Mouse (Mus musculus) heart, adult 11 months (tissue): Measurements from ENCODE around the gene Hist1h2be.
"Not testable (repeated sequence)": the region's sequence is repeated elsewhere in the genome, so short reads cannot be mapped to it uniquely, and the experiment has no call there.

Experiments used
- DNase-seq: peaks from one replicate; pipeline ENCODE4 v3.0.0; 2022

Hist1h2be gene

DNA sequence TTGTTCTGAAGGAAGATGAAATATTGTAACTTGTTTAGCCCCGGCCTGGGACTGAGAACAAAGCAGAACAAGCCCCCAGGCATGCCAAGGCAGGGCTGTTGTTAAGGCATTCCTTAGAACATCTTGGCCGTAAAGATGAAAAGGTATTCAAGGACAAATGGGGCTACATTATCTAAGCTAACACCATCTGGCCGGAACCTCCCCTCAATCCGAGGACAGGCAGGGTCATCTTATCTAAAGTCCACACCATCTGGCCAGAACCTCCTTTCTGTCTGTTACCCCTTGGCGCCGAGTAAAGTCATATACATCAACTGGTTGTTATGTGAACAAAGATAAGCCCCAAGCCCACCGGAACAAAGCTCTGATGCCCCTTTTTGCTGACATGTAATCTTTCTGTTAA lies 29.0 kb downstream of the Hist1h2be start:
- not testable (repeated sequence) for DNase-seq

DNA sequence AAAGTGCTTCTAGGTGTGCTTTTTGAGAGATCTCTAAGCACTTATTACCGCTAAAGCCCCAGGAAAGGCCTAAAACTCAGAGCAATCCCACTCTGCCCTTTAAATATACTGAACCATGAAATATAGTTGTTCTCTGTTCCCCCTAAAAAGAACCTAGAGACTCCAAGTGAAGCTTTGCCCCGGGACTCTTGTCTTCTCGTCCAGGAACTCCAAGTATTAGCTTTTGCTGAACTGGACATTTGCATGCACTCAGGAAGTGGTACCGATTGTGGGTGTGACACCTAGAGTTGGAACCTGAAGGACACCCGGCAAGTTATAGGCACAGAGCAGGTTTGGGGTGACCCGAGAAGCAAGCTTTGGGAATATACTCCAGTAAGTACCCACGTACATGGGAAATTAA lies 29.7 kb downstream of the Hist1h2be start:
- peak; percentile 63 for DNase-seq

DNA sequence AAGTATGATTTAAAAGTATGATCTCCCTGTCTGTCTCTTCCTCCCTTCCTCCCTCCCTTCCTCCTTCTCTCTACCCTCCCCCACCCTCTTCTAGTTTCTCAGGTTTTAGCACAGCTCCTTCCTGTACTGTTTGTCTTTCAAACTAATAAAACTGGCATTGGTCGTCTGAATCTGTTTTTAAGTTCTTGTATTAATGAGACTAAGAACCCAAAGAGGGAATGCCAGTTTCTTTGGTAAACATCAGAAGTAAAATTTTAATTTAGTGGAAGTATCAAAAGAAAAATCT lies 34.0 kb downstream of the Hist1h2be start:
- no peak for DNase-seq

DNA sequence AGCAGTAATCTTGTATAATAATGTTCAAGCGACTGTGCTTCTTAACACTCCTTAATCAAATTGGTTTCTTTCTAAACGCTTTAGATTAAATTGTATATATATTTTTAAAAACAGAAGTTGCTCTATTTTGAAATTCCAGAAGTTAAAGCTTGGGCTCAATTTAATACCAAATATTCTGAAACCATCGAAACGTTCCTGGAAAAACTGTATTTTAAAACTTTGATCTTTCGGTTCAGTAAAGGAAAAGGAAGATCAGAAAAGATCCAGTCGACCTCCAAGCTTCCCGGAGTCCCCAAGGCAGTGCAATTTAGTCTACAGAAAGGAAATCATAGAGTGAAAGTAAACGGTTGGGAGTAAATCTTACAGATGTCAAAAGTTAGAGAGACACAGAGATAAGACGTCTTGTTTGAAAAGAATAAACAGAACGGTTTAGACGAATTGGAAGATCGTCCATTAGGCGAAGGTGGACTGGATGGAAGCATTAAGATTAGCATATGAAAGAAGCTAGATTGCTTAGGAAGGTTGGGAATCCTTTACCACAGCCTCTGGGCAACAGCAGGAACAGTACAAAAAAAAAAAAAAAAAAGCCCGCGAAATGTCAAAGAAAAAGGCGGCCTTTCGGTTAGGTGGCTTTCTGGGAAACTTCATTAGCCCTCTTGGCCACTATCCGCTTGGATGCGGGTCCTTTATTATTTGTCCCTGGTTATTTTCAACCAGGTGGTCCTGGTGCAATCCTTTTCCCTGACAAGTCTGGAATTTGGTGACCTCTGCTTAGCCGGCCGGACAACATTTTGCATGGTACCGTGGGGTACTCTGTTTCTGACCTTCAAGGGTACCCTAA lies 34.6 kb downstream of the Hist1h2be start:
- no peak for DNase-seq

DNA sequence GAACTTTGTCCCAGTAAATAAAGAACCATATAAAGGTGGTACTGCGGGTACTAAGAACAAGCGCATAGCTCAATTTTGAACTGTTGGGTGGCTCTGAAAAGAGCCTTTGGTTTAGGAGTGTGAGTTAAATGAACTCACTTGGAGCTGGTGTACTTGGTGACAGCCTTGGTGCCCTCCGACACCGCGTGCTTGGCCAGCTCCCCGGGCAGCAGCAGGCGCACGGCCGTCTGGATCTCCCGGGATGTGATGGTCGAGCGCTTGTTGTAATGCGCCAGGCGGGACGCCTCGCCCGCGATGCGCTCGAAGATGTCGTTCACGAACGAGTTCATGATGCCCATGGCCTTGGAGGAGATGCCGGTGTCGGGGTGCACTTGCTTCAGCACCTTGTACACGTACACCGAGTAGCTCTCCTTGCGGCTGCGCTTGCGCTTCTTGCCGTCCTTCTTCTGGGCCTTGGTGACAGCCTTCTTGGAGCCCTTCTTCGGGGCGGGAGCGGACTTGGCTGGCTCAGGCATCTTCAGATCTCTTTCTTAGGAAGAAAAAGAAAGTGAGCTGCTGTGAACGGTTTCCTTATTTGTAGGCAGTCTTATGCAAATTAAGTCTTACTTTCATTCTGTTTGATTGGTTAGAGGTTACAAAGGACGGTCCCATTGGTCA lies 35.4 kb downstream of the Hist1h2be start:
- peak; percentile 98 for DNase-seq

DNA sequence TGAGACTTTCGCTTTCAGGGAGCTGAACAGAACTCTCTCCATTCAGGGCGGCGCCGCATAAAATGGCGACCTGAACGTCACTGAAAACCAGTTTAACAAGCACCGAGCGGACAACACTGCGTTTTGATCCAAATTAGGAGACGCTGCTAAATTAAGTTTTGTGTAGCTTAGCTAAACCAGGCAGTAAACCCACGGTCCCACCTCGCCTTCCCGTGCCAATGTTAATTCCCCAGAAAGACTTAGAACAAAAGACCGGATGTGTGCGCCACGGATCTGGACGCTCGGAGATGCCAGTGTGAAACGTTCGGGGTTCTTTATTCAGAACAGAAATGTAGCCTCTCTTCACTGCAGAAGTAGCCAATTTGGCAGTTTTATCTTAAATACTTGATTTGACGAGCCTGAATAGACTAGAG lies 35.9 kb downstream of the Hist1h2be start:
- peak; percentile 98 for DNase-seq

DNA sequence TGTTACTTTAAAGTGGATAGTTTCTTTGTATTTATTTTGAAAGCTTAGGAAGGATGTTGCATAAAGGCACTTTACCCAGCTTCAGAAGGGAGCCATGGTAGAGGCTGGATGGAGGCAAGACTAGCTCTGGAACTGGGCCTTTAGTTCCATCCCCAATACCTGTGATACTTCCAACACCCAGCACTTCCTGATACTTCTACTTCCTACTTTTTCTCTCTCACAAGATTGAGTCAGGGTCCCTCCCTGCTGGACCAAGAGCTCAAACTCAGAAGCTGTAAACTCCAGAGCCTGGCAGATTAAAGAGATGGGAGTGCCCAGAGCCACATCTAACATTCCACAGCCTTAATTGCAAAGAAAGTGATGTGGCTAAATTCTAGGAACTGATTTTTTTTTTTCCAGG lies 36.6 kb downstream of the Hist1h2be start:
- DNase-seq, result no peak

DNA sequence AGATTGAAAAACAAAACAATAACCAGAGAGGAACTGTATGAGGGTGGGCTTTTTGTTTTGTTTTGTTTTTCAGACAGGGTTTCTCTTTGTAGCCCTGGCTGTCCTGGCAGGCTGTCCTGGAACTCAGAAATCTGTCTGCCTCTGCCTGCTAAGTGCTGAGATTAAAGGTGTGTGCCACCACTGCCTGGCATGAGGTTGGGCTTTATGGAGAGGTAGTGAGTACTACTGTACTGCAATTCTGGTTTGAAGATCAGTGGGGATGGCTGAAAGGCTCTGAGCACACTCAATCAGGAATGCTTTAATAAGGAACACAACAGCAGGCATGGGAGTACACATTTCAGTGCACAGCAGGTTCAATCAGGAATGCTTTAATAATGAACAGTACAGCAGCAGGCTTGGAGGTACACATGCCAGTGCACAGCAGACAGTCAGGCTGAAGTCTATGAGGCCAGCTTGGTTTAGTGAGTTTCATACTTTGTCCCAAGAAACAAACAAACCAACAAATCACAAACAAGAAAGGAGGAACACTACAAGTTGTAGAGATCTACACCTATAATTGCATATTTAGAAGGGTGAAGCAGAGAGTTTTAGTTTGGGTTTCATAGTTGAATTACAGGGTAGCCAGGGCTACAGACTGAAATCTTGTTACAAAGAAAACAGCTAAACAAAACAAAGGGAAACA lies 37.4 kb downstream of the Hist1h2be start:
- DNase-seq, result peak; percentile 80

DNA sequence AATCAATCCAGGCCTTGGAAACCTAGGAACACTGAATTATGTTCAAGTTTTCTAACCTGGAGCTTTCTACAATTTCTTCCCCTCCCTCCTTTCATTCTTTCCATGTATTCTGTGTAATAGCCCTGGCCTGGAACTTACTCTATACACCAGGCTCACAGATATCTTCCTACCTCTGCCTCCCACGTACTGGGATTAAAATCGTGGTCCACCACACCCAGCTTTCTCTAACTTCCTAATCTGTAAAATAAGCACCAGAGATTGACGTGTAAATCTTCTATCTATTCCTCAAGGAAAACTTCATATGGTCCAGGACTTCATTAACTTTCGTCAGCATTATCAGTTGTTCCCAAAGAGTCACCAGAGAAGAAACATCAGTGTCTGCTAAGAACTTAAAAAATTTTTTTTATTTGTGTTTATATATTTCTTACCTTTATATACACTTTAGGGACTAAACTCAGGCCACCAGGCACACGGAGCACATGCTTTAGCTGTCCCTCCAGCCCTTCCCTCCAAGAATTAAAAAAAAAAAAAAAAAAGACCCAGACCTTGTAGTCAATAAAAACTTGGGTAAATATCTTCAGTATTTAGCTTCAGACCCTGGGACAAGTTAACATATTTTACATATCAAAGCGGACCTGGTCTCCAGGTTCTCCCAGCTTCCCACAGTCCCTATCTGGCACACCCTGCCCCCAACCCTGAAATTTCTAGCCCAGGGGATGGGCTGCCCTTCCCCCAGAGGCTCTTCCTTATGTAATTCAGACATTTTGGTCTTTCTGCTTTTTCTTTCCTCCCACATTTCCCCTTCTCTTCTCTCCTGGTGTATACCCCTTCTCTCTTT lies 38.5 kb downstream of the Hist1h2be start:
- DNase-seq, result peak; percentile 76

DNA sequence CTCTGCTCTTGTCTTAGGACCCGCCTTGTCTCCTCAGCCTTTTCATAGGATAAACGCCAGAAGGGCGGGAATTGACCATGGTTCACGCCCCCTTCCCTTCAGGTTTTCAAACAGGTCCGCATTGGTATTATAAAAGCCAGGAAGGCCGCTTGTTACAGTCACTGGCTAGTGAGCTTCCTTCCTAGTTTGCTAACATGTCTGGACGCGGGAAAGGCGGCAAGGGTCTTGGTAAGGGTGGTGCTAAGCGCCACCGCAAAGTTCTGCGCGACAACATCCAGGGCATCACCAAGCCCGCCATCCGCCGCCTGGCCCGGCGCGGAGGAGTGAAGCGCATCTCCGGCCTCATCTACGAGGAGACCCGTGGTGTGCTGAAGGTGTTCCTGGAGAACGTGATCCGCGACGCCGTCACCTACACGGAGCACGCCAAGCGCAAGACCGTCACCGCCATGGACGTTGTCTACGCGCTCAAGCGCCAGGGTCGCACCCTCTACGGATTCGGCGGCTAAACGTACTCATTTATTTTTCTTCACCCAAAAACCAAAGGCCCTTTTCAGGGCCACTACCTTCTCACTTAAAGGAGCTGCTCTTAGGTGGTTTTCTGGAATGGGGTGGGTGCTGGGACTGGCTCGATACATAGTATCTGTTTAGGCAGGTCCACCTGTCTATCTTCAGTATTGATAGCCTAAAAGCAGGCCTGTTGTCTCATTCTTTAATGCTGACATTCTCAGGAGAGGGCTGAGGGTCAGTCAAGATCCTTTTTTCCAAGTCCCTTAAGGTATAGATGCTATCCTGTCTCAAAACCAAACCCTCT lies 39.3 kb downstream of the Hist1h2be start, which contains the start of gene Hist1h4d:
Gene Hist1h4d (plus strand): TSS at position 191 of the 811 bp plus-strand sequence.
- DNase-seq, result peak; percentile 100

DNA sequence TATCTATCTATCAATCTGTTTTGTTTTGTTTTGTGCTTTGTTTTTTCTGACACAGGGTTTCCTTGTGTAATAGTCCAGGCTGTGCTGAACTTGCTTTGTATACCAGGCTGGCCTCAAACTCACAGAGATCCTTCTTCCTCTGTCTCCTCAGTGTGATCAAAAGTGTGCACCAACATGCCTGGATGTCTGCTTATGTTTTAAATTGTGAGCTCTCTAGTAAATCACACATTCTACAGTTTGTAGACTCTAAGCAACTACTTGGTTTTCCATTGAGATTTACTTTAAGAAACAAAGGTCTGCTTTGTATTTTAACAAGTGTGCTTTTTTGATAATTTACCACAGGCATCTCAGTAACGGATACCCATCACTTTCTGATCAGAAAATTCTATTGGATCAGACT lies 43.1 kb downstream of the Hist1h2be start:
- no peak for DNase-seq

DNA sequence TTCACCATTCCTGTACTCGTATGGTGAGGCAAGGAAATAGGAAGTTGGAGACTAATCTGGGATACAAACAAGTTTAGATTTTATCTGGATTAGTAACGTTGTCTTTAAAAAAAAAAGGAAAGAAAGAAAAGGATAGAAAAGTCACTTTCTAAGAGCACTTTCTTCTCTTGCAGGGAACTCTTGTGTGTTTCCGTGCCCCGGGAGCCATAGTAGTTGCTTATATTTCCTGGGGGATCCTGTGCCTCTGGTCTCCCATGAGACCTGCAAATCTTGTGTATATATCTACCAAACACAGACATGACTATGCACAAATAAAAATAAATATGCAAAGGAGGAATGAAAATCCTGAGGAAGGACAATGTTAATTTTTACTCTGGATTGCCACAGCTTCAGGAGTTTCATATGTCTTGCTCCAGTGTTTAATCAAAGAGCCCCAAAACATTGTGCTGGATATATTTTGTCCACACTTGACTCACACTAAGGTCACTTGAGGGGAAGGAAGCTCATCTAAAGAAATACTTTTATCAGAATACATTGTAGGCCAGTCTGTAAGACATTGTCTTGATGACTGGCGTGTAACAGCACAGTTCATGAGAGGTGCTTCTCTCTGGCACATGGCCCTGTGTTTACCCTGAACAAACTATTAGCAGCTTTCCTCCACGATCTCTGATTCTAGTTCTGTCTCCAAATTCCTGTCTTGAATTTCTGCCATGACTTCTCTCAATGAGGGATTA lies 43.9 kb downstream of the Hist1h2be start:
- peak; percentile 62 for DNase-seq

DNA sequence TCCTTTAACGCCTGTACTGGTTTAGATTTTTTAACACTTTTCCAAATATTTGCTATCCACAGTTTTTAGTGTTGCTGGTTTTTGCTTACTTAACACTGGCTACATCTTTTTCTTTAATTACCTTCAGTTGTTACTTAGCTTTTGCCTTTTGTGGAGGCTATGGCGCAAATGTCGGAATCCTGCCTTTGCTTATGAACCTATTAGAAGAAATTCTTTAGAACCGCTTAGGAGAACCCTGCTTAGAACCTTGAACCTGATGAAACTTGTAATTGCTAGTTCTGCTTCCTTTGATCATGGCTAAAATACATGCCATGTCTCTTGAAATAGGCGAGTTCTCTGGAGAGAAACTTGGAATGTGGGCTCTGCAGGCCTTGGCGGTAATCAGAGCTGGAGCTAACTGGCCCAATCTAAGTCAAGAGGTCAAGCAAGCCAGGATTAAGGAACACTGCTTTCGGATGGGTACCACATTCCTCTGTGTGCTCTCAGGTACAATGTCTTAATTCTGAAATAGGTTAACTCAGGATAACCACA lies 44.5 kb downstream of the Hist1h2be start:
- peak; percentile 60 for DNase-seq

DNA sequence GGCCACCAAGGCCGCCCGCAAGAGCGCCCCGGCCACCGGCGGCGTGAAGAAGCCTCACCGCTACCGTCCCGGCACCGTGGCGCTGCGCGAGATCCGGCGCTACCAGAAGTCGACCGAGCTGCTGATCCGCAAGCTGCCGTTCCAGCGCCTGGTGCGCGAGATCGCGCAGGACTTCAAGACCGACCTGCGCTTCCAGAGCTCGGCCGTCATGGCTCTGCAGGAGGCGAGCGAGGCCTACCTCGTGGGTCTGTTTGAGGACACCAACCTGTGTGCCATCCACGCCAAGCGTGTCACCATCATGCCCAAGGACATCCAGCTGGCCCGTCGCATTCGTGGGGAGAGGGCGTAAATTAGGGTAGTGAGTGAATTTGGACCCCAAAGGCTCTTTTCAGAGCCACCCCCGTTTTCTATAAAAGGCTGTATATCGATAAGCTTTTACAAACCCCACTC lies 45.0 kb downstream of the Hist1h2be start:
- peak; percentile 90 for DNase-seq

DNA sequence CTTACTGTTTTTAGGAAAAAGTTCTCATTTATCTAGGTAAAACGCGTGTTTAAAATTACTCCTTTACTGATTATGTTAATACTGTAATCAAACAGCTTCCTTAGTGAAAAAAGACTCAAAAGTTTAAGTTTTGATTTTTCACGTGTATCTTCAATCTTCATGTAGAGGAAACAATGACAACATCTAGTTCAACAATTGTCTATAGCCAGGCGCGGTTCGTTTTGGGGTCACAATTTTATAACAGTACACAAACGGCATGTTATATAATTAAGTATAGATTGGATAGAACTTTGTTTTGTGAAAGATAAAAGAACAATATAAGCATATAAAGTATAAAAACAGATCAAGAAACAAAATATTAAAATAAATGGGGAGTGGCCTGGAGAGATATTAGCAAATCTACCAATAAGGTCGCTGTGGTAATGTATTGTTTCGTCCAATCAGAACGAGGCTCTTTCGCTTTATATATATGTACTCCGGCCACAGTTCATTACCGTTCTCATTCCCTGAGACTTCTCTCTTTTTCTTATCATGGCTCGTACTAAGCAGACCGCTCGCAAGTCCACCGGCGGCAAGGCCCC lies 45.6 kb downstream of the Hist1h2be start, which contains the start of gene Hist1h3d:
Gene Hist1h3d (plus strand): TSS at position 493 of the 581 bp plus-strand sequence.
- DNase-seq, result peak; percentile 97

DNA sequence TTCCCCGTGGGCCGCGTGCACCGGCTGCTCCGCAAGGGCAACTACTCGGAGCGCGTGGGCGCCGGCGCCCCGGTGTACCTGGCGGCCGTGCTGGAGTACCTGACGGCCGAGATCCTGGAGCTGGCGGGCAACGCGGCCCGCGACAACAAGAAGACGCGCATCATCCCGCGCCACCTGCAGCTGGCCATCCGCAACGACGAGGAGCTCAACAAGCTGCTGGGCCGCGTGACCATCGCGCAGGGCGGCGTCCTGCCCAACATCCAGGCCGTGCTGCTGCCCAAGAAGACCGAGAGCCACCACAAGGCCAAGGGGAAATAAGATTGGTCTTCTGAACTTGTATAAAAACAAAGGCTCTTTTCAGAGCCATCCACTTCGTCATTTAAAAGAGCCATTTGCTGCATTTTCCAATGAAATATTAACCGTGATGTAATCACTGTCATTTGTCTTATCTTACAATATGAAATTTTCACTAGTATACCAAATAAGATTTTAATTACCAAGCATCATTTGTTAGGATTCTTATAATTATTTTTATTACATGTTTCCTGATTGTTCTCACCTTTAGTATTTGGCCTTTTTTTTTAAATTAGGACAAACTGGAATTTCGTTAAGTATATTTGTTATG lies 46.3 kb downstream of the Hist1h2be start:
- peak; percentile 50 for DNase-seq

DNA sequence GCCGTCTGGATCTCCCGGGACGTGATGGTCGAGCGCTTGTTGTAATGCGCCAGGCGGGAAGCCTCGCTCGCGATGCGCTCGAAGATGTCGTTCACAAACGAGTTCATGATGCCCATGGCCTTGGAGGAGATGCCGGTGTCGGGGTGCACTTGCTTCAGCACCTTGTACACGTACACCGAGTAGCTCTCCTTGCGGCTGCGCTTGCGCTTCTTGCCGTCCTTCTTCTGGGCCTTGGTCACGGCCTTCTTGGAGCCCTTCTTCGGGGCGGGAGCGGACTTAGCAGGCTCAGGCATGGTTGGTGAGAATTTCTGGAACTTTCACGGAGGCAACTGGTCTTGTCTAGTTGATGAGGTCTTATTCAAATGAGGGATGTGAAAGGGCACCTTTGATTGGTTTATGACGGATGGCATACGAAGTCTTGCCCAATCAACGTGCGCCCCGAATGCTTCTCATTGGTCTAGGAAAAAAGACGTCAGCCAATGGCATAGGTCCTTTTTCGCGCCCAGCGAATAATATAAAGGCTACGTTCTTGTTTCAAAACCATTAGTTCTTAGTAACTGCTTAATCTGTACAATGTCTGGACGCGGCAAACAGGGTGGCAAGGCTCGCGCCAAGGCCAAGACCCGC lies 46.9 kb downstream of the Hist1h2be start, which contains the start of the genes Hist1h2bf and Hist1h2ad:
Gene Hist1h2bf (minus strand): TSS at position 299 of the 627 bp plus-strand sequence.
Gene Hist1h2ad (plus strand): TSS at position 484 of the 627 bp plus-strand sequence.
- DNase-seq, result peak; percentile 99

DNA sequence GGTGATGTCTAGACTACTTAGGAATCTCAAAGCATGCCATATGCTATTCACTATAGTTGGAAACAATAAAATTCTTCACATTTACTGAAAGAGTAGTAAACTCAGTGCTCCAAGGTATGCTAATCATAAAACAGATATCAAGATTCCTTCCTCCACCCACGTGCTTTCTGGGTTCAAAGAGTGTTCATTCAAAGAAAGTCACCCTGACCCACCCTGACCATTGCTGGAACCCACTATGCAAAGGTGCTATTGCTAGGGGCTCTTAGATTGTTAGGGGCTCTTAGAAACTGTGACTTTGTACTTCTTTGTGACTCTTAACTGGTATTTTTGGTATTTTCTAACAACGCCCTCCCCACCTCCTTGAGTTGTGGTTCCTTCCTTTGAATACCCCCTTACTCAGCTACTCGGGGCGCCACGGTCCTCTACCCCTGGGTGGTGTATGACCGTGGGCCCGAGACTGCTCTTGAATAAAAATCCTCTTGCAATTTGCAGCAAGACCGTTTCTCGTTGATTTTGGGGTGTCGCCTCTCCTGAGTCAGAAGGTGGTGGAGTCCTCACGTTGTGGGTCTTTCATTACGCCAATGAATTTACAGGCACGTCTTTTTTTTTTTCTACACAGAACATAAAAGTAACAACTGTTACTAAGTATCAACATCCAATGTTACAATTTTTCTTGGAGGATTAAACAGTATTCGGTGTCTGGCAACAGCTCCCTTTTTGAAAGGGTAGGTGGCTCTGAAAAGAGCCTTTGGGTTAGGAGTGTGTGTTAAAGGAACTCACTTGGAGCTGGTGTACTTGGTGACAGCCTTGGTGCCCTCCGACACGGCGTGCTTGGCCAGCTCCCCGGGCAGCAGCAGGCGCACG lies 47.7 kb downstream of the Hist1h2be start:
- peak; percentile 88 for DNase-seq
